Mouse (Mus musculus): ENCODE measurements around the gene Lhx8. TPM values are rescaled to one million over a fixed set of nuclear protein-coding genes. Genes with fewer than 3 reads are reported as not detected.
A peak's percentile ranks its signal among the peaks of the same experiment; 100 is the strongest.

The Lhx8 gene
- polyA plus RNA-seq (2016; fragmentation: Nextera tagmentation; extraction: Ambion mirVana): 0.43 and 0.54 TPM in 2 replicates

DNA sequence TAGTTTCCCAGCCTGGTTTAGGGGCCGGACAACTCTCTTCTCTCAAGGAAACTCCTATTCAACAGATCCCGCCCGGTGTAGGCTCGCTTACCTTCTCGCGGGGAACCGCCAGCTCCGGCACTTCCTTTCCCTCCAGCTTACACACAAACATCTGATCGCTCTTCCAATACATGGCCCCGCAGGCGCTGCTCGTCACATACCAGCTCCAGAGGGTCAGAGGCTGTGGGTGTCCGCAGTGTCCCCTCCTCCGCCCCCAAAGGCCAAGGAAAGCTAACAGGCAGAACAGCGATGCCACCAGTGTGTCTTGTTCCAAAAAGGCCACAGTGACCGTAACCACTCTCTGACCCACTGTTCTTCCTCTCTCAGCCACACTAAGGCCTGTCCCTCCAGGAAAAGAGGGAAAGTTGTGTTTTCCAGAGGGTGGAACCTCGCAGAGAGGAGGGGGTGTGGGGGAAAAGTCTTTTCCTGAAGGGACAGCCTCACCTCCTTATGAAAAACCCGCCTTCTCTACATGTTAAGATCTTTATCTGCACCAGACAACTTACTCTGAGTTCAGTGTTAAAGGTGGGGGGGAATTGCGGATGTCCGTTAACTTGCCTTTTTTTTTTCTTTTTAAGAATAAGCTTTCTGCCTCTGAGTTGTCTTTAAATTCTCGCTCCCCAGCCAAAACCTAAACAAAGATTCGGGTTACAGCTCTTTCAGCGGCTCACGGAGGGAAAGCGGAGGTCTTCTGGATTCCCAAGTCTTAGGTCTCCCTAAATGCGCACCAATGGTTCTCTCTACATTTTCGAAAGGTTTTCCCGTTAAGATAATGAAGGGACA is at the start of gene Lhx8:
Gene Lhx8 (minus strand): TSS at position 479 of the 822 bp plus-strand sequence.
- under 1% methylated on average over 28 of the region's 28 CpGs for WGBS
- H3K9me3 ChIP-seq: no peaks in the 10 kb centered on the region
- H3K4me2 ChIP-seq (replicated peaks): peak within 1 kb of the TSS; percentile 39
- no peaks in the 10 kb centered on the region for H3K36me3 ChIP-seq
- H3K4me3 ChIP-seq: peak within 1 kb of the TSS; percentile 5
- peaks cover 22% of the 10 kb centered on the region for H3K4me1 ChIP-seq
- H3K27me3 ChIP-seq (replicated peaks): peaks cover 91% of the 10 kb centered on the region
- ATAC-seq (ENCODE audit: low FRiP score, low read depth): no peak
- no peak within 1 kb of the TSS for H3K9ac ChIP-seq
- no peak within 1 kb of the TSS for H3K27ac ChIP-seq

DNA sequence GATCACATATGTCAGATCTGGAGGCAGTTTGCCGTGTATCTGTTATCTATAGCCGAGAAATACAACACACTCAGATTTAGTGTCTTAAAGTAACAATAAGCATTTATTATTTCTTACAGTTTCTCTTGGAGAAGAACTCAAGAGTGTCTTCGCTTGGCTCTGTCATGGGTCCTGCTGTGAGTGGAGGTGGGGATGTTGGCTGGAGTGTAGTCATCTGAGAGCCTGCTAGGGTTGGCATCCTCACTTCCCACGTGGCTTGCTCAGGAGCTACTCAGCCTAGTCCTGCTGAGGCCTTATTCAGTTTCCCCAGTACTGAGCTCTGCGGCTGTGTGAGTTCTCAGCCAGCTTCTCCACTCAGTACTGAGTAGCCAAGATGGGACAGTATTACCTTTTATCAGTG is 43.1 kb upstream of the Lhx8 start:
- no peaks in the 10 kb centered on the region for H3K4me1 ChIP-seq
- 81% methylated on average over 5 of the region's 5 CpGs for WGBS
- no peak overlapping the region for H3K4me3 ChIP-seq
- no peaks in the 10 kb centered on the region for H3K27me3 ChIP-seq (replicated peaks)
- no peaks in the 10 kb centered on the region for H3K36me3 ChIP-seq
- H3K27ac ChIP-seq: no peak overlapping the region
- H3K4me2 ChIP-seq (replicated peaks): no peak overlapping the region
- no peak for ATAC-seq (ENCODE audit: low FRiP score, low read depth)
- no peak overlapping the region for H3K9ac ChIP-seq
- no peaks in the 10 kb centered on the region for H3K9me3 ChIP-seq

DNA sequence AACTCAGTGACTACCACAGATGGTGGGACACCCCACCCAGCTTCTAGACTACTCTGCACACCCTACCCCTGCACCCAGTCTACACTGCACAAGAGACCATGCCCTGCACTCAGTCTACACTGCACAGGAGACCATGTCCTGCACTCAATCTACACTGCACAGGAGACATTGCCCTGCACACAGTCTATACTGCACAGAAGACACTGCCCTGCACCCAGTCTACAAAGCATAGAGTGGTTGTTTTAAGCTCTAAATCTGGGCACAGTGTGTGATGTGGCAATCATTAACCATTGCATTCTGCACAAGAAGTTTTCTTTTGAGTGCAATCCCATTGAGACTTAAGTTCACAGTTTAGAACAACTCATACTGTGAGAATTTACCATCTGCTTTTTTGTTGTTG is 42.2 kb upstream of the Lhx8 start:
- no peaks in the 10 kb centered on the region for H3K27me3 ChIP-seq (replicated peaks)
- H3K36me3 ChIP-seq: no peaks in the 10 kb centered on the region
- H3K9me3 ChIP-seq: no peaks in the 10 kb centered on the region
- H3K9ac ChIP-seq: no peak overlapping the region
- ATAC-seq (ENCODE audit: low FRiP score, low read depth): no peak
- no peak overlapping the region for H3K4me2 ChIP-seq (replicated peaks)
- no peaks in the 10 kb centered on the region for H3K4me1 ChIP-seq
- no peak overlapping the region for H3K4me3 ChIP-seq
- no peak overlapping the region for H3K27ac ChIP-seq

DNA sequence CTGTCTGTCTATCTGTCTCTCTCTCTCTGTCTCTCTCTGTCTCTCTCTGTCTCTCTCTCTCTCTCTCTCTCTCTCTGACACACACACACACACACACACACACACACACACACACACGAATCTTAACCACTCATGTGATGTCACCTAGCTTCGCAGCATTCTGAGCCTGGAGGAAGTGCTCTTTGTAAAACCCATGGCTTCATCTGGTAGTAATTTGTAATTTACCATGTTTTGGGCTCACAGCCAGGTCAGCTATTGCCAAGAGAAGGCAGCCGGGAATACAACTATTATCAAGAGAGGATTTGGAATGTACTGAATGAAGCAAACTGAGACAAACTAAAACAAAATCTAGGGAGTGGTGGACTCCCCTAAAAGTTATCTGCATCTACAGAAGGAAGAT is 36.9 kb upstream of the Lhx8 start:
- ATAC-seq (ENCODE audit: low FRiP score, low read depth): no peak
- WGBS: 76% methylated on average over 3 of the region's 3 CpGs
- Histone ChIP-seq H3K27me3 (replicated peaks) (no peaks in the 10 kb centered on the region), H3K4me2 (replicated peaks) (no peak overlapping the region), H3K9ac (no peak overlapping the region), H3K9me3 (no peaks in the 10 kb centered on the region), H3K4me1 (no peaks in the 10 kb centered on the region), H3K27ac (no peak overlapping the region), H3K4me3 (no peak overlapping the region), H3K36me3 (no peaks in the 10 kb centered on the region)

DNA sequence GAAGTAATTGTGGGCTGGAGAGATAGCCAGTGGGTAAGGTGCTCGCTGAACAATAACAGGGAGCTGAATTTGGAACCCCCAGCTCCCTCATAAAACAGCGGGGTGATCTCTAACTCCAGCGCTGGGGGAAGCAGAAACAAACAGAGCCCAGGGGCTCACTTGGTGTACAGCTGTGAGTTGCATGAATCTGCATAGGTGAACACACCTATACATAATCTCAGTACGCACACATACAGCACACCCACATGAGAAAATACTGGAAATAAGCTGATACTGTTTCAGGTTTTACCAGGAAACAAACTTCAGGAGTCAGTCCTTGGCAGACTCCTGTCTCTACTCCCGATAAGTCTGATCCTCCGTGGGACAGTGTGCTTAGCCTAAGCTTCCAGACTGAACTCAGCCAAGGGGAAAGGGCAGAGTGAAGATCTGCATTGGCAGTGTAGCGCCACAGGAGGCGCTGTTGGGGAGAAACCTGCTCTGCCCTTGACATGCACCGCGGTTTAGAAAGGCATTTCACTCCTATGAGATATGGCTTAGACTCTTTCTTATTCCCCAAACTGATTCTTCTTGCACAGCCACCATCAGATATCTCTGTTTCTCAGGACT is 34.2 kb upstream of the Lhx8 start:
- H3K4me2 ChIP-seq (replicated peaks): no peak overlapping the region
- no peaks in the 10 kb centered on the region for H3K27me3 ChIP-seq (replicated peaks)
- no peaks in the 10 kb centered on the region for H3K9me3 ChIP-seq
- no peaks in the 10 kb centered on the region for H3K36me3 ChIP-seq
- WGBS: 28% methylated on average over 10 of the region's 10 CpGs
- no peak overlapping the region for H3K9ac ChIP-seq
- H3K4me3 ChIP-seq: no peak overlapping the region
- ATAC-seq (ENCODE audit: low FRiP score, low read depth): peak; percentile 72; the same call in 1 of the 2 replicates
- no peaks in the 10 kb centered on the region for H3K4me1 ChIP-seq
- no peak overlapping the region for H3K27ac ChIP-seq

DNA sequence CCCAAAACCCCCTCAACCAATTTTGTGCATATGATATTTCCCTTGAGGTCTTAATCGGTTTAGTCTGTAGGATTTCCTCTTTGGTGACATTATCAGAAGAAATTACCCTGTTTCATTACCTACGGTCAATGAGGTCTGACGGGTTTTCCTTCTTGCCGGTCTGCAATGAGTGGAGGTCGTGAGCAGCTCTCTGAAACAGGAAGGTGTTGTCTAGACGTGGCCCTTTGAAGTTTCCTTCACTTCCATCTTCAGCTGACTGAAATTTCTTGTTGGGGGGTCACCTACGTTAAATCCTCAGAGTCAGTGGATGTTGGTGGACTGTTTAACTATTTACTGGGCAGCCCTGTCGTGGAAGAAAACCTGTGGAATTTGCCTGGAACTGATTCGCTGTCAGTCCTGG is 33.0 kb upstream of the Lhx8 start:
- H3K9ac ChIP-seq: no peak overlapping the region
- H3K4me3 ChIP-seq: no peak overlapping the region
- 74% methylated on average over 9 of the region's 9 CpGs for whole genome bisulfite sequencing
- no peaks in the 10 kb centered on the region for H3K9me3 ChIP-seq
- ATAC-seq (ENCODE audit: low FRiP score, low read depth): no peak
- H3K4me2 ChIP-seq (replicated peaks): no peak overlapping the region
- H3K4me1 ChIP-seq: no peaks in the 10 kb centered on the region
- H3K27me3 ChIP-seq (replicated peaks): no peaks in the 10 kb centered on the region
- H3K27ac ChIP-seq: no peak overlapping the region
- no peaks in the 10 kb centered on the region for H3K36me3 ChIP-seq

DNA sequence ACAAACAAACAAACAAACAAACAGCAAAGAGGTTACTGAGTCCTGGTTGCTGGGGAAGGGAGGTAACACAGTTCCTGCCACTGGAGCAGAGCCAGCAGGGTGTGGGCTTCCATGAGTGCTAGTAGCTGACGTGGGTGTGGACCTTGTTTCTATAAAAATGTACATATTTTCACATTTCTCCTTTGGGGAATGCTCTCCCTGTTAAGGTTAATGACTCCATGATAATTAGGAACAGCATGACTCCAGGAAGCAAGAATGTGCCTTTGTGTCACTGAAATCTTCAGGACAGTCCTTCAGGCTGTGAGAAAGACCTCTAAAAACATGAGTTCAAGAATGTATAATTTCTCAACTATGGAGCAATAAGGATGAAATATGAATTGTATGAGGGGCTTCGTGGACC is 28.8 kb upstream of the Lhx8 start:
- no peaks in the 10 kb centered on the region for H3K9me3 ChIP-seq
- no peaks in the 10 kb centered on the region for H3K36me3 ChIP-seq
- no peaks in the 10 kb centered on the region for H3K4me1 ChIP-seq
- ATAC-seq (ENCODE audit: low FRiP score, low read depth): no peak
- no peak overlapping the region for H3K4me3 ChIP-seq
- H3K4me2 ChIP-seq (replicated peaks): no peak overlapping the region
- no peaks in the 10 kb centered on the region for H3K27me3 ChIP-seq (replicated peaks)
- H3K27ac ChIP-seq: no peak overlapping the region
- H3K9ac ChIP-seq: no peak overlapping the region
- WGBS: 66% methylated on average over 2 of the region's 2 CpGs

DNA sequence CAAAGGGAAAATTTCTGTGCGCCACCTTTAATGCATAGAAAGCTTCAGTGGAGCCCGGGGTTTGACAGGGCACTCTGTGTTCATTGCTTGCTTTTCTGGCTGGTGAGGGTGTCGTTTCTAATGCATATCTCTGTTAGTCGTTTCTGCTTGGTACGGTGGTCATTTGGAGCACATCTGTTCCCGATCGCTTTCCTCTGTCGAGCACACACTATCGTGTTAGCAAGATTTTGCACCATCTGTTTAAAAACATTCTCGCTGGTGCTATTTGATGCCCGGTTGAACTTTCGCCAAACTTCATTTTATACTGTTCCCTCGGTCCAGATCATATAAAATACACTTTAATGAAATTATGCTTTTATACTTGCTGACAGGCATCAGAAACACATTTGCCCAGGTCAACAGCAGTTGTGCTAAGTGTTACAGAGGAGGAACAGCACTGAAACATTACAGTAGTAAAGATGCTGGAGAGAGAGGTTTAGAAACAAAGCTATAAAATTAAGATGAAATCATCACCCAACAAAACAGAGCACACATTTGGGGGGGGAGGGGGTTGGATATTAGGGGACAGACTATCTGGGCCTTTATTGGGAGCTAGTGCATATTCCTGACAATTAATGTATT is 9.9 kb upstream of the Lhx8 start:
- Histone ChIP-seq H3K27me3 (replicated peaks) (peaks cover 30% of the 10 kb centered on the region), H3K4me1 (peaks cover 9% of the 10 kb centered on the region; the same call in 1 of the 2 replicates), H3K9ac (no peak overlapping the region), H3K36me3 (no peaks in the 10 kb centered on the region), H3K9me3 (no peaks in the 10 kb centered on the region), H3K27ac (no peak overlapping the region), H3K4me2 (replicated peaks) (no peak overlapping the region), H3K4me3 (no peak overlapping the region)
- 63% methylated on average over 13 of the region's 13 CpGs for WGBS
- peak; percentile 27; the same call in 1 of the 2 replicates for ATAC-seq (ENCODE audit: low FRiP score, low read depth)

DNA sequence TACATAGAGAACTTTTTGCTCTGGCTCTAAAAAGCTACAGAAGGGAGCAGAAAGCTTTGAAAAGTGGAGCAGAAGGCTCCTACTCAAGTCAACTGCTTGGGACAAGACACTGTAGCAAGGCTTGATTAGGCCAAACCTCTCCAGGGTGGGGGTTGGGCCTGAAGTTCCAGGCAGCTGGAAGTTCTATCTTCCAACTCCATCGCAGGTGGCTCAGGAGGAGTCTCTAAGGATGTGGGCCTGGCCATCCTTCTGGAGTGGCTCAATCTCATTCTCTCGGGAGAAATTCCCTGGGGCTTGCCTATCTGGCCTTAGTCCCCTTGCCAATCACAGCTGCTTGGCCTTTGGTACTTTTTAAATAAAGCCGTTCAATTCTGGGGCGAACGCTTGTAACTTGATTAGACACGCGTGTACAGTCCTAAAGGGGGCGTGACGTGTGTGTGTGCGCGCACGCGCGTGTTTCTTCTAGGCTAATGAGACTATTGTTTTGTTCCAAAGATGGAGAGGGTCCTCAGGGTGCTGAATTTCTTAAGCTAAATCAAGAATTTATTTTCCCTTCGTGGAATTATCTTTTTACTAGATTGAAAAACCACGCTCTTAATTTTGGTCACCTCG is 9.3 kb upstream of the Lhx8 start:
- H3K4me2 ChIP-seq (replicated peaks): peak overlapping the region; percentile 12; the same call in 1 of the 2 replicates
- WGBS: 50% methylated on average over 17 of the region's 17 CpGs
- peak; percentile 68 for ATAC-seq (ENCODE audit: low FRiP score, low read depth)
- H3K9me3 ChIP-seq: no peaks in the 10 kb centered on the region
- no peak overlapping the region for H3K4me3 ChIP-seq
- no peaks in the 10 kb centered on the region for H3K36me3 ChIP-seq
- peaks cover 37% of the 10 kb centered on the region for H3K27me3 ChIP-seq (replicated peaks)
- H3K4me1 ChIP-seq: peaks cover 9% of the 10 kb centered on the region; the same call in 1 of the 2 replicates
- H3K27ac ChIP-seq: no peak overlapping the region
- H3K9ac ChIP-seq: no peak overlapping the region

DNA sequence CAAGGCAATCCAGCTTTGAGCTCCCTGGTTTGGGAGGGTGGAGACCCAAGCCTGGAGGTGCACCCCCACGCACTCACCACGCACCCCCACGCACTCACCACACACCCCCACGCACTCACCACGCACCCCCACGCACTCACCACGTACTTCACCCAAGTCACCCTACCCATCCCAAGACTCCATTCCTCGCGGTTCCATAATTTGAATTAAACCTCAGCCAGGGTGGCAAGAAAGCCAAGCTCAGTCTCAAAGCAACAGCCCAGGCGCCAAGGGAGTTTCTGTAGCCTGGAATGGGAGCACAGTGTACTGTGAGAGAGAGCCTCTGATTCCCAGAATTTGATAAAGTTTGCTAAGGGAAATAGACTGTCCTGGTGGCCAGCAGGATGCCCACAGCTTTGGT is 4.3 kb upstream of the Lhx8 start:
- Histone ChIP-seq H3K9ac (no peak overlapping the region), H3K27me3 (replicated peaks) (peaks cover 82% of the 10 kb centered on the region), H3K4me2 (replicated peaks) (no peak overlapping the region), H3K4me3 (no peak overlapping the region), H3K9me3 (no peaks in the 10 kb centered on the region), H3K4me1 (peaks cover 13% of the 10 kb centered on the region; the same call in 1 of the 2 replicates), H3K36me3 (no peaks in the 10 kb centered on the region), H3K27ac (no peak overlapping the region)
- WGBS: 2% methylated on average over 10 of the region's 10 CpGs
- ATAC-seq (ENCODE audit: low FRiP score, low read depth): no peak

DNA sequence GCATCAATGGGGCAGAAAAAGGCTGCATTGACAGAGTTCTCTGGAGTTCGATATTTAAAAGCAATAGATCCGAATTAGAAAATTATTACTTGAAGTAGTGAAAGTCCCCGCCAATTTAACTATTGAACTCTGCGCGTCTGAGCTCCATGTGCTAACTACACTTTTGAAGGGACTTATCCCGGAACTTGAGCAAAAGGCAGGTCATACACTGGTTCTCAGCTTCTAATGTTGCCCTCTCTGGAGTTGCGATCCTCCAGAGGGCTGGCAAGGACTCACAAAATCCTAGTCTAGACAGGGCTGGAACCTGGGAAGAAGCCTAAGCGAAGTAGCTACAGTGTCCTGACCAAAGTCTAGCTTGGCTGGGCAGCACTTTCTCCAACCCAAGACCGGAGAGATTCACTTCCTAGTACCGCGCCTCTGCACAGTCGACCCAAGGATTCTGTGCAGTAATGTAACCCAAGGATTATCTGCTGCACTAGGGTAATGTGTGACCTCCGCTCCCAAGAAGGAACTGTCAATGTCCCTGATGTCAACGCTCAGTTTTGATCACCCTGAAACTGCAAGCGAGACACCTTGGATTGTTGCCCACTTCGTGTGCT is 3.0 kb upstream of the Lhx8 start:
- Histone ChIP-seq H3K4me1 (peaks cover 15% of the 10 kb centered on the region), H3K4me3 (no peak overlapping the region), H3K36me3 (no peaks in the 10 kb centered on the region), H3K9me3 (no peaks in the 10 kb centered on the region), H3K9ac (no peak overlapping the region), H3K27me3 (replicated peaks) (peaks cover 87% of the 10 kb centered on the region), H3K27ac (no peak overlapping the region), H3K4me2 (replicated peaks) (no peak overlapping the region)
- ATAC-seq (ENCODE audit: low FRiP score, low read depth): no peak
- WGBS: 2% methylated on average over 16 of the region's 16 CpGs

DNA sequence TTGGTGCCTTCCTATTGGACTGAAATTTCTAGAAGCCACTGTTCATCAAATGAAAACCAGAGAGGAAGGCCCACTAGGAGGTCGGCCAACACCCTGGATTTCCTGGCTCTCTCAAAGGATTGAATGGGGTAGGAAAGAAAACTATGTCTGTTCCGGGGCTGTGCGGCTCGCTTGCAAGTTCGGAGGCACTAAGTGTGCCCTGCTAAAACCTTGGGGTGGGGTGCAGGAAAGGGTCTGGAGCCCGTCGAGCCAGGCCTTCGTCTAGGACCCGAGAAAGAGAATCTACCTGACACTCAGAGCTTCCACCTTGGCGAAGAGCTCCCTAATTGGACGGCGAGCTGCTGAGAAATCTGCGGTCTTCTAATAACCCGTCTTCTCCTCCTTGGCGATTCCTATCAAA is 2.5 kb upstream of the Lhx8 start:
- no peak for ATAC-seq (ENCODE audit: low FRiP score, low read depth)
- WGBS: 2% methylated on average over 15 of the region's 15 CpGs
- H3K9me3 ChIP-seq: no peaks in the 10 kb centered on the region
- H3K4me3 ChIP-seq: no peak overlapping the region
- H3K9ac ChIP-seq: no peak overlapping the region
- no peaks in the 10 kb centered on the region for H3K36me3 ChIP-seq
- H3K27ac ChIP-seq: no peak overlapping the region
- H3K4me1 ChIP-seq: peaks cover 20% of the 10 kb centered on the region
- peaks cover 92% of the 10 kb centered on the region for H3K27me3 ChIP-seq (replicated peaks)
- no peak overlapping the region for H3K4me2 ChIP-seq (replicated peaks)
